Mouse (Mus musculus) olfactory bulb, adult 2 months (tissue): ENCODE data around the gene Tssc4. TPM values are rescaled to one million over a fixed set of nuclear protein-coding genes. Genes with fewer than 3 reads are reported as not detected.

ENCODE experiments used
- H3K27ac ChIP-seq: fragments of 200-500 bp; 2 replicates; pipeline ENCODE4 v1.5.1; 2012; ENCODE audit warnings: low read depth, low read length; ENCODE audit not compliant: insufficient read depth
- H3K4me1 ChIP-seq: fragments of 200-500 bp; 2 replicates; pipeline ENCODE4 v1.6.1; 2012; ENCODE audit warnings: low read length; ENCODE audit not compliant: control insufficient read depth, insufficient read depth
- H3K4me3 ChIP-seq: fragments of 200-500 bp; 2 replicates; pipeline ENCODE4 v1.5.1; 2012; ENCODE audit warnings: mild to moderate bottlenecking, low read depth, low read length, moderate library complexity; ENCODE audit not compliant: insufficient read depth
- CTCF ChIP-seq: fragments of 200-500 bp; IDR thresholded peaks from 2 replicates; pipeline ENCODE4 v1.5.1; 2012; ENCODE audit warnings: low read depth, mild to moderate bottlenecking, low read length, moderate library complexity; ENCODE audit not compliant: insufficient read depth
- POLR2A ChIP-seq: fragments of 200-500 bp; IDR thresholded peaks from 2 replicates; pipeline ENCODE4 v1.6.1; 2012; ENCODE audit warnings: mild to moderate bottlenecking, low read depth, low read length, moderate library complexity; ENCODE audit not compliant: insufficient read depth
- WGBS: fragments of 180-500 bp; shearing (Covaris S2); methylation state at CpG from one replicate; pipeline ENCODE4 v1.1.7; 2018; 5-methylcytosine and 5-hydroxymethylcytosine counted together
- polyA plus RNA-seq: library from polyadenylated mRNA; stranded (reverse); fragments of >200 nt; gene quantifications from 2 replicates; pipeline ENCODE4 v1.2.4, GENCODE M21; 2012; ENCODE audit warnings: low replicate concordance; ENCODE audit not compliant: missing spikeins, insufficient read depth, insufficient read length

Tssc4 gene
- polyA plus RNA-seq, 1 experiment: not detected

GRCm38 (mm10) chr7:143033581-143033980, 35.5 kb upstream of the Tssc4 start:
- Histone ChIP-seq H3K27ac (no peak overlapping the region), H3K4me1 (no peaks in the 10 kb centered on the region), H3K4me3 (no peak overlapping the region)
- TF ChIP-seq POLR2A (no peak), CTCF (no peak)
- WGBS: 67% methylated on average over 4 of the region's 4 CpGs

DNA sequence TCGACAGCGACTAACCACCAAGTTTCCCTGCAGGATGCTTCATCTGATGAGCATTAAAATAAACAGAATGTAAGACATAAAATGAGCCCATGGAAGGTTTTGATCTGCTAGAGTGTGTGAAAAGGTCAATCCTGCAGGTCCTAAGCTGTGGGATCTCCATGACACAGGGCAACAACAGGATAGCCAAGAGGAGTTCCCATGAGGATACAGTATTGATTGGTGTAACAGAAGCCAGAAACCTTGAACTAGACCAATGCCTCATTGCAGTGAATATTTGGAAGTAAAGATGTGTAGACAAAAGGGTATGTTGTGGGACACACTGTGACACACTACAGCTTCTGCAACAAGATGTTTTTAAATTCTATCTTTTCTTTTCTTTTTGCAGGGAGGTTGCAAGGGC, 34.9 kb upstream of the Tssc4 start:
- Histone ChIP-seq H3K4me1 (no peaks in the 10 kb centered on the region), H3K27ac (no peak overlapping the region), H3K4me3 (no peak overlapping the region)
- TF ChIP-seq POLR2A: no peak
- no peak for TF ChIP-seq CTCF
- 98% methylated on average over 2 of the region's 2 CpGs for WGBS

GRCm38 (mm10) chr7:143034519-143035450, 34.3 kb upstream of the Tssc4 start:
- H3K27ac ChIP-seq: no peak overlapping the region
- no peak overlapping the region for H3K4me3 ChIP-seq
- TF ChIP-seq CTCF: no peak
- H3K4me1 ChIP-seq: no peaks in the 10 kb centered on the region
- WGBS: 92% methylated on average over 8 of the region's 8 CpGs

DNA sequence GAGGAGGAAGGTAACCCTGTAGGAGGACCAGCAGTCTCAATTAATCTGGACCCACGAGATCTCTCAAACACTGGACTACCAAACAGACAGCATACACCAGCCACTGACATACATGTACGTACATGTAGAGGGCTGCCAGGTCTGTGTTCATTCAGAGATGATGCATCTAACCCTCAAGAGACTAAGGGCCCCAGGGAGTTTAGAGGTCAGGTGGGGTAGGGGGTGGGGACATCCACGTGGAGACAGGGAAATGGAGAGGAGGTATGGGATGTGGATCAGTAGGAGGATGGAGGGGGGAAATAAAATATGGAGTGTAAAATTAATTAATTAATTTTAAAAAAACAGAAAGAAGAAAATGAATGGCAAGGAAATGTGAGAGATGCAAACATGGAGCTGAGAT, 32.3 kb upstream of the Tssc4 start:
- TF ChIP-seq POLR2A (no peak), CTCF (no peak)
- Histone ChIP-seq H3K4me1 (0 out of 2 replicates have a peak, but pooled peaks cover 6% of the 10 kb centered on the region), H3K4me3 (no peak overlapping the region), H3K27ac (no peak overlapping the region)
- WGBS: 87% methylated on average over 3 of the region's 3 CpGs

GRCm38 (mm10) chr7:143037306-143037705, 31.7 kb upstream of the Tssc4 start:
- whole genome bisulfite sequencing: 92% methylated on average over 4 of the region's 4 CpGs
- H3K4me3 ChIP-seq: no peak overlapping the region
- no peak for TF ChIP-seq POLR2A
- no peak for TF ChIP-seq CTCF

GRCm38 (mm10) chr7:143038174-143038931, 30.7 kb upstream of the Tssc4 start:
- peaks cover 11% of the 10 kb centered on the region for H3K4me1 ChIP-seq
- H3K4me3 ChIP-seq: no peak overlapping the region
- H3K27ac ChIP-seq: no peak overlapping the region
- 94% methylated on average over 3 of the region's 3 CpGs for WGBS
- TF ChIP-seq POLR2A: no peak
- TF ChIP-seq CTCF: no peak

More at GRCm38 (mm10) chr7:143037306-143037705, 31.7 kb upstream of the Tssc4 start:
- no peak overlapping the region for H3K27ac ChIP-seq
- H3K4me1 ChIP-seq: peaks cover 9% of the 10 kb centered on the region; the same call in 1 of the 2 replicates

DNA sequence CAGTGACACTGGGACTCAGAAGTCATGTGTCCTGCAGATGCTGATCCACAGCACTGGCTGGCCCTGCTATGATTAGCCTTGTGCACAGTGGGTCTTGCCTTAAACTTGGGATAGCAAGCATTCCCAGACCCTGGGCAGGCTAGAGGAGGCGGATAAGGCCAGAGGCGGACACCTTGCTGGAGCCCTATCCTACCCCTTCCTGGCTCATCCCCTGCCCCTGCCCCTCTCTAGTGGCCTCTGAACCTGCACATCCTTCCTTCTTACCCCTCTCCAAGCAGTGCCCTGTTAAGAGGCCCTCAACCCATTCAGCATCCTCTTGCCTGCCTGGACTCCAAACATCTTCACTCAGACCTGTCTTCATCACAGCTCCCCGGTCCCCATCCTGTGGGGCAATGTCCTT, 28.5 kb upstream of the Tssc4 start:
- WGBS: 99% methylated on average over 3 of the region's 3 CpGs
- TF ChIP-seq CTCF: no peak
- TF ChIP-seq POLR2A: no peak
- no peak overlapping the region for H3K4me3 ChIP-seq

DNA sequence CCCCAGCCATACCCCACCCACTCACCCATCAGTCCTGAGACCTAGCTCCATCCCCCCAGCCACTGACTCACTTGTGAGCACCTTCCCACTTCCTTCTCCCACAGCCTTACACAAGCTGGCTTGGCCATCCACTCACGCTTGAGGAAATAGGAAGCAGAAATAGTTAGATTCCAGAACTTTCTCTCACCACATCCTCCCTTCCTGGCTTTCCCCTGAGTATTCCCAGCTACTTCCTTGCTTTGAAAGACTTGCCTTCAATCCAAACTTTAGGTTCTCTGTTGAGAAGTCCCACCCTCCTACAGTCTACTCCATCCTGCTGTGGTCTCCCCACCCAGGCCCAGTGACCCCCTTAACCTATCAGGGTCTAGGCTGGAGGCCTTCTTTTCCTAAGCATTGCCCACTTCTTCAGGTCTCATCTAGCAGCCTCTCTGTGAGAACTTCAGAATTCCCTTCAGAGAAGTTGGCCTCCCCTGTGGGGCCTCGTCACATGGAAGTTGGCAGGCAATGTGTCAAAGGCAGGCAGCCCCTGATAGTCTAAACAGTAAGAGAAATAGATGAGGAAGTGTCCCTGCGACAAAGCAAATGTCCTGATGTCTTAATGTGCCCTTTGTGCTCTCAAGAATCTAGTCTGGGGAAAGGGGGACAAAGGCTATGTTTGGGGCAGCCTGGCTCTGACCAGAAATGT, 27.8 kb upstream of the Tssc4 start:
- H3K27ac ChIP-seq: no peak overlapping the region
- no peak for TF ChIP-seq CTCF
- no peak for TF ChIP-seq POLR2A

More for the DNA sequence above, 28.5 kb upstream of the Tssc4 start:
- Histone ChIP-seq H3K4me1 (peaks cover 11% of the 10 kb centered on the region), H3K27ac (no peak overlapping the region)

GRCm38 (mm10) chr7:143042089-143042488, 27.0 kb upstream of the Tssc4 start:
- 60% methylated on average over 3 of the region's 3 CpGs for WGBS
- peaks cover 13% of the 10 kb centered on the region for H3K4me1 ChIP-seq
- TF ChIP-seq CTCF: no peak
- 0 out of 2 replicates have a peak overlapping the region, but pooled peaks have one; percentile 64 for H3K27ac ChIP-seq
- no peak overlapping the region for H3K4me3 ChIP-seq

More for the DNA sequence above, 27.8 kb upstream of the Tssc4 start:
- peaks cover 11% of the 10 kb centered on the region for H3K4me1 ChIP-seq
- H3K4me3 ChIP-seq: no peak overlapping the region
- WGBS: 84% methylated on average over 3 of the region's 3 CpGs
